ENCODE assay signal across 9 mouse cellular contexts in genomic region chr9:109096856-109097255, GRCm38 (mm10). TPM values are rescaled to one million over a fixed set of nuclear protein-coding genes. Genes with fewer than 3 reads are reported as not detected.
A peak's percentile ranks its signal among the peaks of the same experiment; 100 is the strongest.
DNase-seq lines count a peak whose midpoint lies in the region; ATAC-seq lines count a peak whose summit lies in the region.
"Had no signal": no experiment of that assay in that cellular context is flagged by ENCODE, and none has a peak within 500 bp of the region (broad histone marks: within the 10 kb centered on the region; RNA-seq: fewer than 3 reads in every experiment).

No protein-coding gene starts in this region.

- no peaks in the 10 kb centered on the region for H3K27me3 ChIP-seq in kidney, embryonic 15.5 days
- no peaks in the 10 kb centered on the region for H3K27me3 ChIP-seq in forebrain, embryonic 14.5 days (replicated peaks; ENCODE audit: control insufficient read depth, insufficient read depth, low read length)
- H3K27me3 ChIP-seq in limb, embryonic 15.5 days = no peaks in the 10 kb centered on the region
- H3K27me3 ChIP-seq in neural tube, embryonic 13.5 days = no peaks in the 10 kb centered on the region

- peak overlapping the region; percentile 84 for H3K9ac ChIP-seq in kidney, embryonic 15.5 days
- H3K9ac ChIP-seq in forebrain, embryonic 14.5 days (ENCODE audit: low read length) = peak overlapping the region; percentile 99
- H3K9ac ChIP-seq in limb, embryonic 15.5 days = peak overlapping the region; percentile 8; the same call in 1 of the 2 replicates
- peak overlapping the region; percentile 95 for H3K9ac ChIP-seq in neural tube, embryonic 13.5 days

- peak overlapping the region; percentile 86 for H3K4me2 ChIP-seq in kidney, embryonic 15.5 days
- peak overlapping the region; percentile 74 for H3K4me2 ChIP-seq in forebrain, embryonic 14.5 days (ENCODE audit: low read length)
- H3K4me2 ChIP-seq in limb, embryonic 15.5 days = peak overlapping the region; percentile 81
- H3K4me2 ChIP-seq in neural tube, embryonic 13.5 days = peak overlapping the region; percentile 97

- peaks cover 20% of the 10 kb centered on the region for H3K36me3 ChIP-seq in kidney, embryonic 15.5 days
- peaks cover 36% of the 10 kb centered on the region for H3K36me3 ChIP-seq in forebrain, embryonic 14.5 days (ENCODE audit: control insufficient read depth, insufficient read depth, low read length)
- H3K36me3 ChIP-seq in limb, embryonic 15.5 days = peaks cover 22% of the 10 kb centered on the region
- peaks cover 31% of the 10 kb centered on the region for H3K36me3 ChIP-seq in neural tube, embryonic 13.5 days

- H3K9me3 ChIP-seq in kidney, embryonic 15.5 days (replicated peaks) = no peaks in the 10 kb centered on the region
- H3K9me3 ChIP-seq in forebrain, embryonic 14.5 days (replicated peaks; ENCODE audit: control insufficient read depth, low read length) = no peaks in the 10 kb centered on the region
- H3K9me3 ChIP-seq in limb, embryonic 15.5 days = no peaks in the 10 kb centered on the region
- H3K9me3 ChIP-seq in neural tube, embryonic 13.5 days = no peaks in the 10 kb centered on the region

- peaks cover 78% of the 10 kb centered on the region for H3K4me1 ChIP-seq in kidney, embryonic 15.5 days
- H3K4me1 ChIP-seq in forebrain, embryonic 14.5 days (ENCODE audit: control insufficient read depth, insufficient read depth, low read length) = peaks cover 34% of the 10 kb centered on the region
- H3K4me1 ChIP-seq in limb, embryonic 15.5 days = peaks cover 52% of the 10 kb centered on the region
- peaks cover 66% of the 10 kb centered on the region for H3K4me1 ChIP-seq in neural tube, embryonic 13.5 days (replicated peaks)

- peak; percentile 9; the same call in 1 of the 2 replicates for ATAC-seq in kidney, embryonic 15.5 days (replicated peaks; ENCODE audit: low FRiP score)
- no peak for ATAC-seq in forebrain, embryonic 14.5 days
- ATAC-seq in limb, embryonic 15.5 days (ENCODE audit: insufficient number of reproducible peaks, low FRiP score, low TSS enrichment, low read depth) = no peak
- no peak for ATAC-seq in neural tube, embryonic 13.5 days (ENCODE audit: low read depth)
- ATAC-seq: Patski had no signal

- H3K4me3 ChIP-seq in kidney, embryonic 15.5 days (replicated peaks) = peak overlapping the region; percentile 67
- H3K4me3 ChIP-seq in forebrain, embryonic 14.5 days (ENCODE audit: low read depth, low read length) = peak overlapping the region; percentile 75
- peak overlapping the region; percentile 70 for H3K4me3 ChIP-seq in limb, embryonic 15.5 days
- peak overlapping the region; percentile 63 for H3K4me3 ChIP-seq in neural tube, embryonic 13.5 days

- DNase-seq in kidney, adult 8-10 months = no peak
- DNase-seq in forebrain, embryonic 14.5 days (ENCODE audit: low spot score) = peak; percentile 36
- no peak for DNase-seq in cerebellum, adult 11 months
- no peak for DNase-seq in cerebellum, postnatal 10 days
- no peak for DNase-seq in urinary bladder, postnatal 4 days (ENCODE audit: low spot score in 2 of 2)

- WGBS in kidney, embryonic 15.5 days = 18% methylated on average over 6 of the region's 6 CpGs
- 10% methylated on average over 6 of the region's 6 CpGs for WGBS in forebrain, embryonic 14.5 days
- WGBS in limb, embryonic 15.5 days = 20% methylated on average over 6 of the region's 6 CpGs
- WGBS in neural tube, embryonic 13.5 days = 12% methylated on average over 6 of the region's 6 CpGs

- H3K27ac ChIP-seq in kidney, embryonic 15.5 days = peak overlapping the region; percentile 98
- peak overlapping the region; percentile 100 for H3K27ac ChIP-seq in forebrain, embryonic 14.5 days (ENCODE audit: low read depth, low read length)
- H3K27ac ChIP-seq in limb, embryonic 15.5 days = peak overlapping the region; percentile 100
- H3K27ac ChIP-seq in neural tube, embryonic 13.5 days (replicated peaks) = peak overlapping the region; percentile 100

RNA-seq across cellular contexts. Expression of gene Plxnb1, which starts 1.7 kb away (rescaled TPM):
- polyA plus RNA-seq in kidney, embryonic 15.5 days (2015; fragmentation: Nextera tagmentation; extraction: Ambion mirVana) = 15.2 and 19.4 TPM in 2 replicates
- polyA plus RNA-seq in forebrain, embryonic 14.5 days (2014; fragmentation: Nextera tagmentation; extraction: Ambion mirVana) = 13.9 and 15.7 TPM in 2 replicates
- 9.3 and 11.2 TPM in 2 replicates for polyA plus RNA-seq in limb, embryonic 15.5 days (2015; fragmentation: Nextera tagmentation; extraction: Ambion mirVana)
- 19.9 and 22.2 TPM in 2 replicates for polyA plus RNA-seq in neural tube, embryonic 13.5 days (2015; fragmentation: Nextera tagmentation; extraction: Ambion mirVana)

RNA-seq across cellular contexts. Expression of gene Tma7, which starts 14.5 kb away (rescaled TPM):
- polyA plus RNA-seq in kidney, embryonic 15.5 days (2015; fragmentation: Nextera tagmentation; extraction: Ambion mirVana) = 616 and 693 TPM in 2 replicates
- 652 and 758 TPM in 2 replicates for polyA plus RNA-seq in forebrain, embryonic 14.5 days (2014; fragmentation: Nextera tagmentation; extraction: Ambion mirVana)
- polyA plus RNA-seq in limb, embryonic 15.5 days (2015; fragmentation: Nextera tagmentation; extraction: Ambion mirVana) = 487 and 558 TPM in 2 replicates
- polyA plus RNA-seq in neural tube, embryonic 13.5 days (2015; fragmentation: Nextera tagmentation; extraction: Ambion mirVana) = 726 and 792 TPM in 2 replicates

RNA-seq across cellular contexts. Expression of gene Ccdc51, which starts 14.6 kb away (rescaled TPM):
- 12.9 and 13.6 TPM in 2 replicates for polyA plus RNA-seq in kidney, embryonic 15.5 days (2015; fragmentation: Nextera tagmentation; extraction: Ambion mirVana)
- 19.4 and 21.2 TPM in 2 replicates for polyA plus RNA-seq in forebrain, embryonic 14.5 days (2014; fragmentation: Nextera tagmentation; extraction: Ambion mirVana)
- polyA plus RNA-seq in limb, embryonic 15.5 days (2015; fragmentation: Nextera tagmentation; extraction: Ambion mirVana) = 12.5 and 13.6 TPM in 2 replicates
- polyA plus RNA-seq in neural tube, embryonic 13.5 days (2015; fragmentation: Nextera tagmentation; extraction: Ambion mirVana) = 14.2 and 15.5 TPM in 2 replicates

RNA-seq across cellular contexts. Expression of gene Atrip, which starts 22.9 kb away (rescaled TPM):
- polyA plus RNA-seq in kidney, embryonic 15.5 days (2015; fragmentation: Nextera tagmentation; extraction: Ambion mirVana) = 26.3 and 27.0 TPM in 2 replicates
- polyA plus RNA-seq in forebrain, embryonic 14.5 days (2014; fragmentation: Nextera tagmentation; extraction: Ambion mirVana) = 27.3 and 29.6 TPM in 2 replicates
- 25.4 and 27.4 TPM in 2 replicates for polyA plus RNA-seq in limb, embryonic 15.5 days (2015; fragmentation: Nextera tagmentation; extraction: Ambion mirVana)
- polyA plus RNA-seq in neural tube, embryonic 13.5 days (2015; fragmentation: Nextera tagmentation; extraction: Ambion mirVana) = 26.3 and 29.5 TPM in 2 replicates

RNA-seq across cellular contexts. Expression of gene Trex1, which starts 37.3 kb away (rescaled TPM):
- polyA plus RNA-seq in kidney, embryonic 15.5 days (2015; fragmentation: Nextera tagmentation; extraction: Ambion mirVana) = 11.1 and 13.8 TPM in 2 replicates
- 11.1 and 11.9 TPM in 2 replicates for polyA plus RNA-seq in forebrain, embryonic 14.5 days (2014; fragmentation: Nextera tagmentation; extraction: Ambion mirVana)
- polyA plus RNA-seq in limb, embryonic 15.5 days (2015; fragmentation: Nextera tagmentation; extraction: Ambion mirVana) = 16.0 and 17.2 TPM in 2 replicates
- polyA plus RNA-seq in neural tube, embryonic 13.5 days (2015; fragmentation: Nextera tagmentation; extraction: Ambion mirVana) = 12.4 and 15.0 TPM in 2 replicates

Comparison
In these comparisons a context has a peak if more than half of its experiments do, and no peak if none do; other contexts are left out.
1. H3K9ac ChIP-seq: peak in every context shown above with its lines; median percentile 99 in forebrain, embryonic 14.5 days; 95 in neural tube, embryonic 13.5 days; 84 in kidney, embryonic 15.5 days; 8 in limb, embryonic 15.5 days.